Mouse (Mus musculus): ENCODE measurements around the gene Macf1. TPM values are rescaled to one million over a fixed set of nuclear protein-coding genes. Genes with fewer than 3 reads are reported as not detected.
A peak's percentile ranks its signal among the peaks of the same experiment; 100 is the strongest.

The Macf1 gene
- polyA plus RNA-seq, 2 experiments = 79.8 to 103 TPM

GRCm38 (mm10) chr4:123718434-123718780 lies 34.2 kb upstream of the Macf1 start:
- no peak for DNase-seq (ENCODE audit: low spot score)
- Histone ChIP-seq H3K36me3 (ENCODE audit: control insufficient read depth, insufficient read depth, low read length) (peaks cover 19% of the 10 kb centered on the region), H3K27ac (replicated peaks; ENCODE audit: low read depth, low read length) (no peak overlapping the region; the same call in 1 of the 2 replicates), H3K4me2 (replicated peaks; ENCODE audit: low read depth, low read length, severe bottlenecking) (peak overlapping the region; percentile 72), H3K4me1 (ENCODE audit: control insufficient read depth, insufficient read depth, low read length) (peaks cover 4% of the 10 kb centered on the region; the same call in 1 of the 2 replicates), H3K4me3 (replicated peaks; ENCODE audit: low read length) (peak overlapping the region; percentile 72), H3K27me3 (ENCODE audit: control insufficient read depth, insufficient read depth, low read length) (no peaks in the 10 kb centered on the region), H3K9me3 (ENCODE audit: control insufficient read depth, low read length) (no peaks in the 10 kb centered on the region), H3K9ac (ENCODE audit: low read depth, low read length, severe bottlenecking) (peak overlapping the region; percentile 89)
- 20% methylated on average over 7 of the region's 7 CpGs for WGBS
- no peak for ATAC-seq (ENCODE audit: low FRiP score, low read depth)
- TF ChIP-seq POLR2A (IDR thresholded peaks at IDR 0.05; ENCODE audit: borderline replicate concordance, extremely low read depth, insufficient read depth, insufficient read length) = no peak

DNA sequence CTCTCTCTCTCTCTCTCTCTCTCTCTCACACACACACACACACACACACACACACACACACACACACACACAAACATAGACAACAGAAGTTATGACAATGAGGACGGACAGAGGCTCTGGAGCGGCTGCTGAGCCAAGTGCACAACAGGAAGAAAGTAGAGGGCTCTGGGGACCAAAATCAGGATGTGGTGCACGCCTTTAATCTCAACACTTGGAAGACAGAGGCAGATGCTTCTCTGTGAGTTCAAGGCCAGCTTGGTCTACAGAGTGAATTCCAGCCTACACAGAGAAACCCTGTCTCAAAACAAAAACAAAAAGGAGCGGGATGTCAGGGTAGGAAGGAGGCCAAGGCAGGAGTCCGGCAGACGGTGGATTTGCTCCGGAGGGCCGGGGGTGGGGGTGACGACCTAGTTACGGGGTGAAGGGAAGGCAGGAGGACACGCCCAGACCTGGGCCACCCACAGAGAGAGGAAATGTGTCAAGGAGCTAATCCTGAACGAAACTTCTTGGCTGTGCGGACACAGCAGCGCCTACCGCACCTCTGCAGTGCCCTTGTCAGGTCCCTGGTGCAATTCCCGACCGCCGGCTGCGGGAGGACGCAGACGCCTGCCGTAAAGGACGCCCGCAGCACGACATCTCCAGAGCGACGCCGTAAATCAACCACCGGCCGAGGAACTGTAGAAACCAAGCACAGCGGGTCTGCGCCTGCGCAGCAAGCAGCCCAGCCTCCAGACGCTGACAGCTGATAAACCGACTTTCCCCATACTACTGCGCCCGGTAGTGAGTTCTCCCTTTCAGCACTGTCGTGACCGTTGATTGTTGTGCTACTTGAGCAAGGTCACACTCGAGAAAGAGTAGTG lies 33.6 kb upstream of the Macf1 start, which contains the start of gene Ndufs5:
Ndufs5 (minus strand) TSS at position 629 of the 860 bp plus-strand sequence.
- Histone ChIP-seq H3K36me3 (ENCODE audit: control insufficient read depth, insufficient read depth, low read length) (peaks cover 24% of the 10 kb centered on the region), H3K4me3 (replicated peaks; ENCODE audit: low read length) (peak within 1 kb of the TSS; percentile 72), H3K27ac (replicated peaks; ENCODE audit: low read depth, low read length) (no peak within 1 kb of the TSS; the same call in 1 of the 2 replicates), H3K9ac (ENCODE audit: low read depth, low read length, severe bottlenecking) (peak within 1 kb of the TSS; percentile 89), H3K9me3 (ENCODE audit: control insufficient read depth, low read length) (no peaks in the 10 kb centered on the region), H3K4me1 (ENCODE audit: control insufficient read depth, insufficient read depth, low read length) (peaks cover 4% of the 10 kb centered on the region; the same call in 1 of the 2 replicates), H3K4me2 (replicated peaks; ENCODE audit: low read depth, low read length, severe bottlenecking) (peak within 1 kb of the TSS; percentile 72), H3K27me3 (ENCODE audit: control insufficient read depth, insufficient read depth, low read length) (no peaks in the 10 kb centered on the region)
- WGBS = under 1% methylated on average over 40 of the region's 40 CpGs
- peak; percentile 96 for DNase-seq (ENCODE audit: low spot score)
- TF ChIP-seq POLR2A (IDR thresholded peaks at IDR 0.05; ENCODE audit: borderline replicate concordance, extremely low read depth, insufficient read depth, insufficient read length) = peak; percentile 46; the same call in 1 of the 2 replicates
- ATAC-seq (ENCODE audit: low FRiP score, low read depth) = peak; percentile 97

DNA sequence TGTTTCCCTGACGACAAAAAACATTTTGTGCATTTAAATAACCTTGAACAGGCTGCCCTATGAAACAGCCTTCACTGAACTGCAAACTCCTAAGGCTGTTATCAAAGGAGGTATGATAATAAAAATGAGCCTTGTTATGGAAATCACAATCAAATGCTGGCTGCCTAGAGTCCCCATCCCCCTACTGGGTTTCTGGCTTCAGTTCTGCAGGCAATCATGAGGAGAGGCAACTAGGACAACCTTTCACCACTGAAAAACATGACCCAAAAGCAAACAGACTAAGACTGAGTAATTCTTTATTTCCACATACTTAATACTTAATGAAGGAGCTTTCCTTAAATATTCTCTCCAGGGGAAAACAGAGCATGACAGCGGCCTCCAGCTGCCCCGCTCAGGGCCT lies 28.3 kb upstream of the Macf1 start:
- WGBS = 100% methylated on average over 1 of the region's 3 CpGs
- Histone ChIP-seq H3K4me2 (replicated peaks; ENCODE audit: low read depth, low read length, severe bottlenecking) (no peak overlapping the region), H3K4me3 (replicated peaks; ENCODE audit: low read length) (no peak overlapping the region), H3K27ac (replicated peaks; ENCODE audit: low read depth, low read length) (no peak overlapping the region), H3K9ac (ENCODE audit: low read depth, low read length, severe bottlenecking) (no peak overlapping the region), H3K9me3 (ENCODE audit: control insufficient read depth, low read length) (no peaks in the 10 kb centered on the region), H3K27me3 (ENCODE audit: control insufficient read depth, insufficient read depth, low read length) (no peaks in the 10 kb centered on the region), H3K36me3 (ENCODE audit: control insufficient read depth, insufficient read depth, low read length) (peaks cover 32% of the 10 kb centered on the region), H3K4me1 (ENCODE audit: control insufficient read depth, insufficient read depth, low read length) (peaks cover 4% of the 10 kb centered on the region; the same call in 1 of the 2 replicates)
- TF ChIP-seq POLR2A (IDR thresholded peaks at IDR 0.05; ENCODE audit: borderline replicate concordance, extremely low read depth, insufficient read depth, insufficient read length) = no peak
- DNase-seq (ENCODE audit: low spot score) (no peak), ATAC-seq (ENCODE audit: low FRiP score, low read depth) (no peak)

DNA sequence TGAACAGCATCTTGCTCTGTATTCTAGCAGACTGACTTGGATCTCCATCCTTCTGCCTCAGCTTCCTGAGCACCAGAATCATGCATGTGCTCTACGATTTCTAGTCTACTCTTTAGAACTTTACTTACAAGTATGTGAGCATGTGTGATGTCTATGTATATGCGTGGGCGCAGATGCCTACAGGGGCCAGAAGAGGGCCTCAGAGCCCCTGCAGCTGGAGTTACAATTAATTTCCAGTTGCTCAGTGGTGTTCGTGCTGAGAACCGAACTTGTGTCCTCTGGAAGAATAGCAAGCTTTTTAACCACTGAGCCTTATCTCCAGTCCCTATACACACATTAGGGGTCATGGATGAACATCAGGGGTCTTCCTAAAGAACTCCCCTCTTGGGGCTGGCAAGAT lies 23.2 kb upstream of the Macf1 start:
- no peak for ATAC-seq (ENCODE audit: low FRiP score, low read depth)
- no peaks in the 10 kb centered on the region for H3K4me1 ChIP-seq (ENCODE audit: control insufficient read depth, insufficient read depth, low read length)
- no peak overlapping the region for H3K4me2 ChIP-seq (replicated peaks; ENCODE audit: low read depth, low read length, severe bottlenecking)
- no peaks in the 10 kb centered on the region for H3K27me3 ChIP-seq (ENCODE audit: control insufficient read depth, insufficient read depth, low read length)
- no peak overlapping the region for H3K4me3 ChIP-seq (replicated peaks; ENCODE audit: low read length)
- H3K9me3 ChIP-seq (ENCODE audit: control insufficient read depth, low read length) = no peaks in the 10 kb centered on the region
- no peak overlapping the region for H3K9ac ChIP-seq (ENCODE audit: low read depth, low read length, severe bottlenecking)
- no peak for TF ChIP-seq POLR2A (IDR thresholded peaks at IDR 0.05; ENCODE audit: borderline replicate concordance, extremely low read depth, insufficient read depth, insufficient read length)
- 95% methylated on average over 5 of the region's 5 CpGs for WGBS
- DNase-seq (ENCODE audit: low spot score) = no peak
- H3K36me3 ChIP-seq (ENCODE audit: control insufficient read depth, insufficient read depth, low read length) = peaks cover 4% of the 10 kb centered on the region; the same call in 1 of the 2 replicates
- H3K27ac ChIP-seq (replicated peaks; ENCODE audit: low read depth, low read length) = no peak overlapping the region

DNA sequence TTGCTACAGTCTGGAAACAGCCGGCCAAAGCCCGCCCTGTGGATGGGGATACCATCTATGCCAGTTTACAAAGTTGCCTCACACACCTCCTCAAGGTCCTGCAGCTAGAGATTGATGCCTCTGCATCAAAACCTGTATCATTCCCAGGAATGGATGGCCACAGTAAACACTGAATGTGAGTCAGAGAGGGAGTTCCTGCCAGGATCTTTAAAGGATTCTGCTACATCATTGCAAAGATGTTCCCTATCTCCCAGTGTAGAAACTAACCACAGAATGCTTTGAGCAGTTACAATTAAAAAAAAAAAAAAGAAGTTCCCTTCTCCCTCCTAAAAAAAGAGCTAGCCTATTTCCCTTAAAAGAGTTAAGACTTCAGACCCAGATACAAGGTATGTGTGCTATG lies 21.2 kb upstream of the Macf1 start:
- no peaks in the 10 kb centered on the region for H3K27me3 ChIP-seq (ENCODE audit: control insufficient read depth, insufficient read depth, low read length)
- H3K9me3 ChIP-seq (ENCODE audit: control insufficient read depth, low read length) = no peaks in the 10 kb centered on the region
- TF ChIP-seq POLR2A (IDR thresholded peaks at IDR 0.05; ENCODE audit: borderline replicate concordance, extremely low read depth, insufficient read depth, insufficient read length) = no peak
- ATAC-seq (ENCODE audit: low FRiP score, low read depth) (no peak), DNase-seq (ENCODE audit: low spot score) (no peak)
- H3K27ac ChIP-seq (replicated peaks; ENCODE audit: low read depth, low read length) = no peak overlapping the region
- no peaks in the 10 kb centered on the region for H3K4me1 ChIP-seq (ENCODE audit: control insufficient read depth, insufficient read depth, low read length)
- H3K9ac ChIP-seq (ENCODE audit: low read depth, low read length, severe bottlenecking) = no peak overlapping the region
- H3K36me3 ChIP-seq (ENCODE audit: control insufficient read depth, insufficient read depth, low read length) = no peaks in the 10 kb centered on the region
- WGBS = 87% methylated on average over 2 of the region's 2 CpGs
- H3K4me2 ChIP-seq (replicated peaks; ENCODE audit: low read depth, low read length, severe bottlenecking) = no peak overlapping the region
- H3K4me3 ChIP-seq (replicated peaks; ENCODE audit: low read length) = no peak overlapping the region

Data from limb, embryonic 14.5 days (tissue).